22 mouse cellular contexts compared by ENCODE assay signal in the genomic region with DNA sequence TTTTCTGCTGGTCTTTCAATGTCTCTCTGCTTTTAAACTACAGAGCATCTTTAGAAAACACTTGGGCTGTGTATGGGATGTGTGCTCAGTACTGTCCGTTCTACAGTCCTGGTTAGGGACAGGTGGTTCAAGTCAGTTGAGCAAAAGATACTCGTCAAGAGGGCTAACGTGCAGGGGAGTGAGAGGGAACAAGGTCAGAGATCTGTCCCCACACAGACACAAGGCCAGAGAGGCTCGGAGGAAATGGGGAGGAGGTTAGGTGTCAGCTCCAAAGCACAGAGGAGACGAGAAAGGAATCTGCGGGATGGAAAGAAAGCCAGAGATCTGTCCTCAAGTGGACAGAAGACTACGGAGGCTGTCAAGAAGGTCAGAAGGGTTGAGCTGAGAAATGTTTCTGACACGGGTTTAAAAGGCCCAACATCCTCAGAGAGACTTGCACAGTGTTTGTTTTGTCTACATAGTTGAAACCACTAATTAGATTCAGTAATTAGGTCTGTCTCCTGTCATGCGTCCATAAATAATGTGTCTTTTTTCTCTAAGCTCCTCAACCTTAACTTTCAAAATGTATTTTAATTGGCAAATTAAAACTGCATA. TPM values are rescaled to one million over a fixed set of nuclear protein-coding genes. Genes with fewer than 3 reads are reported as not detected.
A peak's percentile ranks its signal among the peaks of the same experiment; 100 is the strongest.
DNase-seq lines count a peak whose midpoint lies in the region; ATAC-seq lines count a peak whose summit lies in the region.
"Had no signal": no experiment of that assay in that cellular context is flagged by ENCODE, and none has a peak within 500 bp of the region (broad histone marks: within the 10 kb centered on the region; RNA-seq: fewer than 3 reads in every experiment).

No protein-coding gene starts in this region.

- peak; percentile 14 for DNase-seq in forebrain, embryonic 14.5 days (ENCODE audit: low spot score)
- DNase-seq in kidney, adult 8-10 months = no peak
- peak; percentile 43 for DNase-seq in kidney, postnatal 10 days
- DNase-seq in spleen, postnatal 36 days (ENCODE audit: low spot score in 2 of 2) = no peak
- DNase-seq in heart, postnatal 25 days (ENCODE audit: low spot score) = no peak
- DNase-seq: adrenal gland, postnatal 10 days; B cell, adult 2 months; cerebellum, adult 11-12 months; cerebellum, adult 9-10 months; cerebellum, postnatal 25 days; gastrocnemius, adult 2 months; gastrocnemius, postnatal 25 days; heart, postnatal 4 days had no signal

- no peak overlapping the region for H3K27ac ChIP-seq in forebrain, embryonic 14.5 days (ENCODE audit: low read depth, low read length)
- no peak overlapping the region for H3K27ac ChIP-seq in forebrain, embryonic 13.5 days
- no peak overlapping the region for H3K27ac ChIP-seq in kidney, embryonic 15.5 days
- H3K27ac ChIP-seq: embryonic facial prominence, embryonic 12.5 days; forebrain, embryonic 12.5 days; gastrocnemius, adult 2 months; hindbrain, embryonic 12.5 days had no signal

- intact Hi-C loops in heart, postnatal 25 days (cut with DNase I) = no loop called here

- H3K4me1 ChIP-seq in forebrain, embryonic 14.5 days (ENCODE audit: control insufficient read depth, insufficient read depth, low read length) = no peaks in the 10 kb centered on the region
- H3K4me1 ChIP-seq in forebrain, embryonic 13.5 days = peaks cover 5% of the 10 kb centered on the region
- H3K4me1 ChIP-seq in kidney, embryonic 15.5 days = no peaks in the 10 kb centered on the region
- H3K4me1 ChIP-seq: embryonic facial prominence, embryonic 12.5 days had no signal

- H3K27me3 ChIP-seq in forebrain, embryonic 14.5 days (replicated peaks; ENCODE audit: control insufficient read depth, insufficient read depth, low read length) = no peaks in the 10 kb centered on the region
- H3K27me3 ChIP-seq in forebrain, embryonic 13.5 days = no peaks in the 10 kb centered on the region
- no peaks in the 10 kb centered on the region for H3K27me3 ChIP-seq in kidney, embryonic 15.5 days
- H3K27me3 ChIP-seq: embryonic facial prominence, embryonic 12.5 days; forebrain, embryonic 12.5 days; heart, embryonic 12.5 days; hindbrain, embryonic 12.5 days had no signal

- H3K4me2 ChIP-seq in forebrain, embryonic 14.5 days (ENCODE audit: low read length) = no peak overlapping the region
- H3K4me2 ChIP-seq in forebrain, embryonic 13.5 days = no peak overlapping the region
- no peak overlapping the region for H3K4me2 ChIP-seq in kidney, embryonic 15.5 days
- H3K4me2 ChIP-seq: embryonic facial prominence, embryonic 12.5 days; forebrain, embryonic 12.5 days; heart, embryonic 12.5 days; hindbrain, embryonic 12.5 days had no signal

- no peak for ATAC-seq in forebrain, embryonic 14.5 days
- ATAC-seq in forebrain, embryonic 13.5 days = no peak
- peak; percentile 76 for ATAC-seq in kidney, embryonic 15.5 days (replicated peaks; ENCODE audit: low FRiP score)
- ATAC-seq: CD4-positive, CD25-positive, alpha-beta regulatory T cell, adult 4 months; hindbrain, embryonic 16.5 days had no signal

- no peaks in the 10 kb centered on the region for H3K36me3 ChIP-seq in forebrain, embryonic 14.5 days (ENCODE audit: control insufficient read depth, insufficient read depth, low read length)
- no peaks in the 10 kb centered on the region for H3K36me3 ChIP-seq in forebrain, embryonic 13.5 days (ENCODE audit: poor library complexity, severe bottlenecking)
- H3K36me3 ChIP-seq in kidney, embryonic 15.5 days = no peaks in the 10 kb centered on the region
- H3K36me3 ChIP-seq: embryonic facial prominence, embryonic 12.5 days; forebrain, embryonic 12.5 days; hindbrain, embryonic 12.5 days had no signal

- H3K4me3 ChIP-seq in forebrain, embryonic 14.5 days (ENCODE audit: low read depth, low read length) = no peak overlapping the region
- H3K4me3 ChIP-seq in forebrain, embryonic 13.5 days = no peak overlapping the region
- no peak overlapping the region for H3K4me3 ChIP-seq in kidney, embryonic 15.5 days (replicated peaks)
- H3K4me3 ChIP-seq: embryonic facial prominence, embryonic 12.5 days; forebrain, embryonic 12.5 days; gastrocnemius, adult 2 months; heart, embryonic 12.5 days; hindbrain, embryonic 12.5 days had no signal

- no peaks in the 10 kb centered on the region for H3K9me3 ChIP-seq in forebrain, embryonic 14.5 days (replicated peaks; ENCODE audit: control insufficient read depth, low read length)
- no peaks in the 10 kb centered on the region for H3K9me3 ChIP-seq in forebrain, embryonic 13.5 days (replicated peaks)
- H3K9me3 ChIP-seq in kidney, embryonic 15.5 days (replicated peaks) = no peaks in the 10 kb centered on the region
- H3K9me3 ChIP-seq: embryonic facial prominence, embryonic 12.5 days; forebrain, embryonic 12.5 days; G1E; heart, embryonic 12.5 days; hindbrain, embryonic 12.5 days had no signal

- H3K9ac ChIP-seq in forebrain, embryonic 14.5 days (ENCODE audit: low read length) = no peak overlapping the region
- H3K9ac ChIP-seq in forebrain, embryonic 13.5 days = no peak overlapping the region
- H3K9ac ChIP-seq in kidney, embryonic 15.5 days = no peak overlapping the region
- H3K9ac ChIP-seq: embryonic facial prominence, embryonic 12.5 days; forebrain, embryonic 12.5 days; heart, embryonic 12.5 days; hindbrain, embryonic 12.5 days had no signal

- WGBS in forebrain, embryonic 14.5 days = 36% methylated on average over 9 of the region's 9 CpGs
- WGBS in forebrain, embryonic 13.5 days = 41% methylated on average over 9 of the region's 9 CpGs
- WGBS in kidney, embryonic 15.5 days = 19% methylated on average over 9 of the region's 9 CpGs

RNA-seq across cellular contexts. Expression of a gene that starts 12.3 kb away (rescaled TPM):
- polyA plus RNA-seq in forebrain, embryonic 14.5 days (2014; fragmentation: Nextera tagmentation; extraction: Ambion mirVana) = 69.4 and 69.7 TPM in 2 replicates
- 41.4 and 46.2 TPM in 2 replicates for polyA plus RNA-seq in forebrain, embryonic 13.5 days (2015; fragmentation: Nextera tagmentation; extraction: Ambion mirVana)
- polyA plus RNA-seq in kidney, embryonic 15.5 days (2015; fragmentation: Nextera tagmentation; extraction: Ambion mirVana) = 59.6 and 60.1 TPM in 2 replicates
- total RNA-seq in heart, postnatal 25 days (2021) = 100 to 1,000 TPM; 150 to 166 TPM
- polyA plus RNA-seq: CD4-positive, CD25-positive, alpha-beta regulatory T cell, adult 4 months had no signal

RNA-seq across cellular contexts. Expression of a gene that starts 30.2 kb away (rescaled TPM):
- 128 and 139 TPM in 2 replicates for polyA plus RNA-seq in forebrain, embryonic 14.5 days (2014; fragmentation: Nextera tagmentation; extraction: Ambion mirVana)
- polyA plus RNA-seq in forebrain, embryonic 13.5 days (2015; fragmentation: Nextera tagmentation; extraction: Ambion mirVana) = 108 and 113 TPM in 2 replicates
- polyA plus RNA-seq in kidney, embryonic 15.5 days (2015; fragmentation: Nextera tagmentation; extraction: Ambion mirVana) = 65.0 and 67.0 TPM in 2 replicates
- total RNA-seq in heart, postnatal 25 days (2021) = 10 to 100 TPM; 23.7 to 24.1 TPM

Comparison
In these comparisons a context has a peak if more than half of its experiments do, and no peak if none do; other contexts are left out.
1. DNase-seq: peak in forebrain, embryonic 14.5 days (single experiment) and kidney, postnatal 10 days (single experiment); none in kidney, adult 8-10 months (0 of 2), spleen, postnatal 36 days (0 of 2) and heart, postnatal 25 days (single experiment).